Mouse (Mus musculus): ENCODE measurements around the gene Rsph1. TPM values are rescaled to one million over a fixed set of nuclear protein-coding genes. Genes with fewer than 3 reads are reported as not detected.
"Not testable (repeated sequence)": the region's sequence is repeated elsewhere in the genome, so short reads cannot be mapped to it uniquely, and the experiment has no call there.

Rsph1 gene
- polyA plus RNA-seq, 1 experiment: 2.7 TPM

DNA sequence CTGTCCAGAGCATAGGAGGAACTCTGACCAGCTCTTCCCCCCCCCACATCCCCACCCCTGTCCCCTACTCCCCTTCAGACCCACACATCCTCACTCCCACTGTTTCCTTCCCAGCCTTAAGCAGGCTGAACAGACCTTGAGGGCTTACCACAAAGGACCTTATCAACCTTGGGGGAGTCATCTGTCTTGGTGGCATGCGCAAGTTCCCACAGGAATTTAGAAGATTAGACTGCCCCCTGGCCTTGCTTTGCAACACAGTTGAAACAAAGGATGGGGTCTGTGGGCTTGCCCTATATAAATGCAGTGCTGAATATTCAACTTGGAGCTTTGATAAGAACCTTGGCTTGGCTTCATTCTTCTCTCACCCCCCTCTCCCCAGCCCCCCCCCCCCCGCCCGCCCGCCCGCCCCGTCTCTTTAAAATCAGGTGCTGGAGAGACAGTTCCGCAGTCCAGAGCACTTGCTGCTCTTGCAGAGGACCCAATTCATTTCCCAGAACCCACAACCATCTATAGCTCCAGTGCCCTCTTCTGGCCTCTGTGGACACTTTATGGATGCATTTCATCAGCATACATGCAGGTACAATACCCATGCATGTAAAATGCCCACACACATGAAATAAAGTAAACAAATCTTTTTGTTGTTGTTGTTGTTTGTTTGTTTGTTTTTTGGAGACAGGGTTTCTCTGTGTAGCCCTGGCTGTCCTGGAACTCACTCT is 5.9 kb downstream of the Rsph1 start:
- no peak overlapping the region for H3K4me3 ChIP-seq (replicated peaks; ENCODE audit: insufficient read depth, low read depth, low read length)
- 56% methylated on average over 7 of the region's 7 CpGs for WGBS
- no peaks in the 10 kb centered on the region for H3K4me1 ChIP-seq (ENCODE audit: control insufficient read depth, insufficient read depth, low read length)
- no peaks in the 10 kb centered on the region for H3K27me3 ChIP-seq (ENCODE audit: control insufficient read depth, insufficient read depth, low read length)
- H3K27ac ChIP-seq (ENCODE audit: insufficient read depth, low read length): no peak overlapping the region
- no peak for DNase-seq
- TF ChIP-seq CTCF (IDR thresholded peaks at IDR 0.05; ENCODE audit: borderline replicate concordance, insufficient read depth, low read depth, low read length): no peak; the same call in 1 of the 2 replicates
- no peak for TF ChIP-seq POLR2A (IDR thresholded peaks at IDR 0.05; ENCODE audit: borderline replicate concordance, insufficient read depth, low read length)

- not testable (repeated sequence) for DNase-seq; H3K4me3 ChIP-seq (replicated peaks; ENCODE audit: insufficient read depth, low read depth, low read length); H3K4me1 ChIP-seq (ENCODE audit: control insufficient read depth, insufficient read depth, low read length); H3K27me3 ChIP-seq (ENCODE audit: control insufficient read depth, insufficient read depth, low read length); H3K27ac ChIP-seq (ENCODE audit: insufficient read depth, low read length)
- WGBS: 78% methylated on average over 8 of the region's 8 CpGs
Measured at GRCm38 (mm10) chr17:31270736-31271135, 6.4 kb downstream of the Rsph1 start.

DNA sequence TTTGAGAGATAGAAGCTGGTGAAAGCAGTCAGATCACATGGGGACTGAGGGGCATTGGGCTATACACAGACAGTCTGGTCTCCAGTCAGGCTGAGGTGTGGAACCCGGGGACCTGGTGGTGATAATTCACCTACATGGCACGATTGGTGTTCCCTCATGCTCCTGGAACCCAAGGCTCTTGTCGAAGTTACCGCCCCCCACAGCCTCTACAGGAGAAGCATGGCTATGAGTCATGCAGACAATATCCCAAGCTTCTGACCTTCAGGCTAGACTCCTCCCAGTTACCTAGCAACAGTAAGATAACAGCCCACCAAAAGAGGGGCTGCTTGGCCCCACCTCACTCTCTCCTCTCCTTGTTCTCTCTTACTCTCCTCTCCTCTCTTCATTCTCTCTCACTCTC is 6.9 kb downstream of the Rsph1 start:
- 98% methylated on average over 4 of the region's 4 CpGs for WGBS
- TF ChIP-seq CTCF (IDR thresholded peaks at IDR 0.05; ENCODE audit: borderline replicate concordance, insufficient read depth, low read depth, low read length) (no peak), POLR2A (IDR thresholded peaks at IDR 0.05; ENCODE audit: borderline replicate concordance, insufficient read depth, low read length) (no peak)
- Histone ChIP-seq H3K27me3 (ENCODE audit: control insufficient read depth, insufficient read depth, low read length) (no peaks in the 10 kb centered on the region), H3K27ac (ENCODE audit: insufficient read depth, low read length) (no peak overlapping the region), H3K4me1 (ENCODE audit: control insufficient read depth, insufficient read depth, low read length) (no peaks in the 10 kb centered on the region), H3K4me3 (replicated peaks; ENCODE audit: insufficient read depth, low read depth, low read length) (no peak overlapping the region)
- no peak for DNase-seq

- H3K4me3 ChIP-seq (replicated peaks; ENCODE audit: insufficient read depth, low read depth, low read length): no peak overlapping the region
- no peak for TF ChIP-seq CTCF (IDR thresholded peaks at IDR 0.05; ENCODE audit: borderline replicate concordance, insufficient read depth, low read depth, low read length)
- TF ChIP-seq POLR2A (IDR thresholded peaks at IDR 0.05; ENCODE audit: borderline replicate concordance, insufficient read depth, low read length): no peak
- no peak for DNase-seq
- WGBS: 95% methylated on average over 2 of the region's 2 CpGs
- no peaks in the 10 kb centered on the region for H3K27me3 ChIP-seq (ENCODE audit: control insufficient read depth, insufficient read depth, low read length)
- no peak overlapping the region for H3K27ac ChIP-seq (ENCODE audit: insufficient read depth, low read length)
- no peaks in the 10 kb centered on the region for H3K4me1 ChIP-seq (ENCODE audit: control insufficient read depth, insufficient read depth, low read length)
Measured at GRCm38 (mm10) chr17:31269761-31270160, 7.4 kb downstream of the Rsph1 start.

DNA sequence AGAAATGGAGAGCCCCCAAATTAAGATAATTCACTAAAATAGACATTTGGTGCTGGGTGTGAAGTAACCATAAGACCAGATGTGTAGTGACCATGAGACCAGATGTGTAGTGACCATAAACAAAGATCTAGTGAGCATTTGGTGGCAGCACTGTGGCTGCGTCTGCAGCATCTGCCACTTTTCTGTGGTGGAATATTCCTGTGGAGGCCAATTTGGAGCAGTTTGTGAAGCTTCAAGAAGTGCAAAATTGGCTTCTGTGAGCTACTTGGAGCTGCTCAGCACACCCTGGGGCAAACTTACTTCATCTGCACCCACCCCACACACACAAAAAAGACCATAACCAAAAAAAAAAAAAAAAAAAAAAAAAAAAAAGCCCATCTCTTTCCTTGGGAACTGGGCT is 9.2 kb downstream of the Rsph1 start:
- Histone ChIP-seq H3K27me3 (ENCODE audit: control insufficient read depth, insufficient read depth, low read length) (no peaks in the 10 kb centered on the region), H3K4me3 (replicated peaks; ENCODE audit: insufficient read depth, low read depth, low read length) (no peak overlapping the region), H3K27ac (ENCODE audit: insufficient read depth, low read length) (no peak overlapping the region), H3K4me1 (ENCODE audit: control insufficient read depth, insufficient read depth, low read length) (no peaks in the 10 kb centered on the region)
- WGBS: 74% methylated on average over 1 of the region's 1 CpGs
- DNase-seq: no peak
- TF ChIP-seq POLR2A (IDR thresholded peaks at IDR 0.05; ENCODE audit: borderline replicate concordance, insufficient read depth, low read length) (no peak), CTCF (IDR thresholded peaks at IDR 0.05; ENCODE audit: borderline replicate concordance, insufficient read depth, low read depth, low read length) (no peak)

GRCm38 (mm10) chr17:31267603-31268002 is 9.6 kb downstream of the Rsph1 start:
- WGBS: 85% methylated on average over 6 of the region's 6 CpGs
- TF ChIP-seq CTCF (IDR thresholded peaks at IDR 0.05; ENCODE audit: borderline replicate concordance, insufficient read depth, low read depth, low read length): no peak
- Histone ChIP-seq H3K27ac (ENCODE audit: insufficient read depth, low read length) (no peak overlapping the region), H3K4me1 (ENCODE audit: control insufficient read depth, insufficient read depth, low read length) (no peaks in the 10 kb centered on the region), H3K4me3 (replicated peaks; ENCODE audit: insufficient read depth, low read depth, low read length) (no peak overlapping the region), H3K27me3 (ENCODE audit: control insufficient read depth, insufficient read depth, low read length) (no peaks in the 10 kb centered on the region)
- no peak for DNase-seq

DNA sequence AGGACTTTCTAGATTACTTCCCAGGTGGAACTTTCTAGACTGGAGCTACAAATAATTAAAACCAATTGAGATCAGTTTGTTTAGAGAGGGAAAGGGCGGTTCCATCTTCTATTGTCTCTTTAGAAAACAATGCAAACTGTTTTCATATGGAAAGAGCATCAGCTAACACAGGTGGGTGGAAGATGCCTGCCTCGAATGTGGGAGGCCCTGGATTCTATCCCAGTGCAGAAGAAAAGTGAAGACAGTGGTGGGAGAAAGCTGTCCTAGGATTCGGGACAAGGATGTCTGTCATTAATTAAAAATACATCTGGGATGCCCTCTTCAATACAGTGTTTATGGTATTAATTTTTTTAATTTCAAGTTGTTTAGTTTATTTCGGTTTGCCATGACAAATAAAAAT is 10.0 kb downstream of the Rsph1 start:
- H3K27ac ChIP-seq (ENCODE audit: insufficient read depth, low read length): no peak overlapping the region
- no peak for DNase-seq
- TF ChIP-seq POLR2A (IDR thresholded peaks at IDR 0.05; ENCODE audit: borderline replicate concordance, insufficient read depth, low read length) (no peak), CTCF (IDR thresholded peaks at IDR 0.05; ENCODE audit: borderline replicate concordance, insufficient read depth, low read depth, low read length) (no peak)
- no peaks in the 10 kb centered on the region for H3K4me1 ChIP-seq (ENCODE audit: control insufficient read depth, insufficient read depth, low read length)
- no peak overlapping the region for H3K4me3 ChIP-seq (replicated peaks; ENCODE audit: insufficient read depth, low read depth, low read length)
- H3K27me3 ChIP-seq (ENCODE audit: control insufficient read depth, insufficient read depth, low read length): no peaks in the 10 kb centered on the region
- 76% methylated on average over 4 of the region's 4 CpGs for WGBS

DNA sequence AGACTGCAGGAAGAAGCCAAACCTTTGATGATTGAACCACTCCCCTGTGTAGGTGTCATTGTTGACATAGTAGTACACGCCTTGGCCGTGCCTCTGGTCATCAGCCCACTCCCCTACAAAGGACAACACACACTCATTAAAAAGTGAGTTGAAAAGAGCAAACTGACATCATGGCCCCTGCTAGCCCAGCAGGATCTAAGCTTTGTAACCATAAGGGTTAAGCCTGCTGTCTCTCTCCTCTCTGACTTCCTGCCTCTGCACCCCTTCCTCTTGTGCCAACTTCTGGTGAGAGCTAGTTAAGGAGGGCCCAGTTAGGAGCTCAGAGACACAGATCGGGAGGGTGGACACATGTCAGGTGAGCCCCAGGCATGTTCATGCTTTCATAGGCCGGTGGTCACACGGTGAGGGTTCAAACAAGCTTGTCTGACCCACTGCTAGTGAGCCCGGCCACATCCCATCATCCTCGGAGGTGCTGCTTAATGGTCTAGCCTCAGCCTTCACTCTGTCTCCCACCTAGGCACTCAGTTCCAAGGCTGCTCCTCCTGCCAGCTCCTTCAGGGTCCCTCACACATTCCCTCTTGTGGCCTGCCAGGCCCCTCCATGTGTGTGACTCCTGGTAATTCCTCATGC is 10.7 kb downstream of the Rsph1 start:
- Histone ChIP-seq H3K27me3 (ENCODE audit: control insufficient read depth, insufficient read depth, low read length) (no peaks in the 10 kb centered on the region), H3K4me1 (ENCODE audit: control insufficient read depth, insufficient read depth, low read length) (no peaks in the 10 kb centered on the region), H3K4me3 (replicated peaks; ENCODE audit: insufficient read depth, low read depth, low read length) (no peak overlapping the region), H3K27ac (ENCODE audit: insufficient read depth, low read length) (no peak overlapping the region)
- no peak for DNase-seq
- WGBS: 87% methylated on average over 7 of the region's 7 CpGs
- TF ChIP-seq CTCF (IDR thresholded peaks at IDR 0.05; ENCODE audit: borderline replicate concordance, insufficient read depth, low read depth, low read length): no peak
- TF ChIP-seq POLR2A (IDR thresholded peaks at IDR 0.05; ENCODE audit: borderline replicate concordance, insufficient read depth, low read length): no peak
